Mouse (Mus musculus): ENCODE data around the gene Hdac9. TPM values are rescaled to one million over a fixed set of nuclear protein-coding genes. Genes with fewer than 3 reads are reported as not detected.
"Not testable (repeated sequence)": the region's sequence is repeated elsewhere in the genome, so short reads cannot be mapped to it uniquely, and the experiment has no call there.

Gene Hdac9
- polyA plus RNA-seq, 1 experiment from 2014 or later, result 10.9 TPM

- no peak overlapping the region for H3K4me3 ChIP-seq (ENCODE audit: low read depth, low read length)
- H3K4me1 ChIP-seq (ENCODE audit: control insufficient read depth, insufficient read depth, low read length), result no peaks in the 10 kb centered on the region
- ATAC-seq (ENCODE audit: insufficient read depth, low FRiP score, low TSS enrichment) (no peak), DNase-seq (ENCODE audit: low spot score) (no peak)
- no peaks in the 10 kb centered on the region for H3K9me3 ChIP-seq (ENCODE audit: control insufficient read depth, low read length)
- 89% methylated on average over 2 of the region's 2 CpGs for WGBS
- H3K27ac ChIP-seq (ENCODE audit: low read depth, low read length), result no peak overlapping the region
- H3K36me3 ChIP-seq (ENCODE audit: control insufficient read depth, insufficient read depth, low read length), result no peaks in the 10 kb centered on the region
- H3K9ac ChIP-seq (ENCODE audit: low read length), result no peak overlapping the region
- H3K4me2 ChIP-seq (ENCODE audit: low read depth), result no peak overlapping the region
- H3K27me3 ChIP-seq (ENCODE audit: control insufficient read depth, insufficient read depth, low read length), result no peaks in the 10 kb centered on the region
Measured at GRCm38 (mm10) chr12:34087292-34087942, 829.5 kb downstream of the Hdac9 start.

GRCm38 (mm10) chr12:34076981-34077380 is 839.9 kb downstream of the Hdac9 start:
- Histone ChIP-seq H3K27ac (ENCODE audit: low read depth, low read length) (no peak overlapping the region), H3K27me3 (ENCODE audit: control insufficient read depth, insufficient read depth, low read length) (no peaks in the 10 kb centered on the region), H3K4me2 (ENCODE audit: low read depth) (no peak overlapping the region), H3K36me3 (ENCODE audit: control insufficient read depth, insufficient read depth, low read length) (no peaks in the 10 kb centered on the region), H3K4me3 (ENCODE audit: low read depth, low read length) (no peak overlapping the region), H3K9ac (ENCODE audit: low read length) (no peak overlapping the region), H3K9me3 (ENCODE audit: control insufficient read depth, low read length) (no peaks in the 10 kb centered on the region), H3K4me1 (ENCODE audit: control insufficient read depth, insufficient read depth, low read length) (no peaks in the 10 kb centered on the region)
- 91% methylated on average over 2 of the region's 2 CpGs for WGBS
- DNase-seq (ENCODE audit: low spot score) (no peak), ATAC-seq (ENCODE audit: insufficient read depth, low FRiP score, low TSS enrichment) (no peak)

- H3K9ac ChIP-seq (ENCODE audit: low read length), result no peak overlapping the region
- H3K27me3 ChIP-seq (ENCODE audit: control insufficient read depth, insufficient read depth, low read length), result no peaks in the 10 kb centered on the region
- H3K36me3 ChIP-seq (ENCODE audit: control insufficient read depth, insufficient read depth, low read length), result no peaks in the 10 kb centered on the region
- H3K27ac ChIP-seq (ENCODE audit: low read depth, low read length), result no peak overlapping the region
- no peak overlapping the region for H3K4me2 ChIP-seq (ENCODE audit: low read depth)
- no peaks in the 10 kb centered on the region for H3K9me3 ChIP-seq (ENCODE audit: control insufficient read depth, low read length)
- no peak overlapping the region for H3K4me3 ChIP-seq (ENCODE audit: low read depth, low read length)
- DNase-seq (ENCODE audit: low spot score) (no peak), ATAC-seq (ENCODE audit: insufficient read depth, low FRiP score, low TSS enrichment) (no peak)
- 84% methylated on average over 9 of the region's 9 CpGs for WGBS
- no peaks in the 10 kb centered on the region for H3K4me1 ChIP-seq (ENCODE audit: control insufficient read depth, insufficient read depth, low read length)
Measured at GRCm38 (mm10) chr12:34075805-34076509, 840.9 kb downstream of the Hdac9 start.

- H3K4me3 ChIP-seq (ENCODE audit: low read depth, low read length), result no peak overlapping the region
- H3K4me2 ChIP-seq (ENCODE audit: low read depth), result no peak overlapping the region
- DNase-seq (ENCODE audit: low spot score) (no peak), ATAC-seq (ENCODE audit: insufficient read depth, low FRiP score, low TSS enrichment) (no peak)
- no peak overlapping the region for H3K9ac ChIP-seq (ENCODE audit: low read length)
- H3K9me3 ChIP-seq (ENCODE audit: control insufficient read depth, low read length), result no peaks in the 10 kb centered on the region
- no peak overlapping the region for H3K27ac ChIP-seq (ENCODE audit: low read depth, low read length)
- H3K36me3 ChIP-seq (ENCODE audit: control insufficient read depth, insufficient read depth, low read length), result no peaks in the 10 kb centered on the region
- WGBS, result 91% methylated on average over 5 of the region's 5 CpGs
- H3K27me3 ChIP-seq (ENCODE audit: control insufficient read depth, insufficient read depth, low read length), result no peaks in the 10 kb centered on the region
- no peaks in the 10 kb centered on the region for H3K4me1 ChIP-seq (ENCODE audit: control insufficient read depth, insufficient read depth, low read length)
Measured at GRCm38 (mm10) chr12:34052508-34052907, 864.4 kb downstream of the Hdac9 start.

DNA sequence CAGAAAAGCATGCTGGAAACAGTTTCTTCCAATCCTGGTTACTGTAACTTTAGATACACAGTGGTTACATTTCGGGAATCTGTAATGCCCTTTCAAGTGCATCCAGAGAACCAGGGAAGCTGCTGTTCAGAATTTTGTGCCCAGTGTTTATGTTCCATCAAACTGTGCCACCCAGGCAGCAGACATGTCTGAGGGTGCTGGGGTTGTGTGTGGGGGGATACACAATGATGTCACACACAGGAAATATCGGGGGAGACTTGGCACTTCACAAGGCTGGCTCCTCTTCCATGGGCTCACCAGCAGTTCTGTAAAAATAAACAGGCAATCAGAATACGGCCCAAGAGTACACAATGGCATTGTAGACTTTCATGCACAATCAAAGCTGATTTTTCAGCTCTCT is 864.9 kb downstream of the Hdac9 start:
- H3K36me3 ChIP-seq (ENCODE audit: control insufficient read depth, insufficient read depth, low read length), result no peaks in the 10 kb centered on the region
- H3K4me1 ChIP-seq (ENCODE audit: control insufficient read depth, insufficient read depth, low read length), result no peaks in the 10 kb centered on the region
- H3K27me3 ChIP-seq (ENCODE audit: control insufficient read depth, insufficient read depth, low read length), result no peaks in the 10 kb centered on the region
- no peaks in the 10 kb centered on the region for H3K9me3 ChIP-seq (ENCODE audit: control insufficient read depth, low read length)
- H3K9ac ChIP-seq (ENCODE audit: low read length), result no peak overlapping the region
- WGBS, result 78% methylated on average over 3 of the region's 3 CpGs
- no peak overlapping the region for H3K4me3 ChIP-seq (ENCODE audit: low read depth, low read length)
- DNase-seq (ENCODE audit: low spot score) (peak; percentile 10), ATAC-seq (ENCODE audit: insufficient read depth, low FRiP score, low TSS enrichment) (no peak)
- no peak overlapping the region for H3K4me2 ChIP-seq (ENCODE audit: low read depth)
- no peak overlapping the region for H3K27ac ChIP-seq (ENCODE audit: low read depth, low read length)

GRCm38 (mm10) chr12:34051112-34051511 is 865.8 kb downstream of the Hdac9 start:
- no peaks in the 10 kb centered on the region for H3K27me3 ChIP-seq (ENCODE audit: control insufficient read depth, insufficient read depth, low read length)
- no peaks in the 10 kb centered on the region for H3K4me1 ChIP-seq (ENCODE audit: control insufficient read depth, insufficient read depth, low read length)
- no peaks in the 10 kb centered on the region for H3K9me3 ChIP-seq (ENCODE audit: control insufficient read depth, low read length)
- no peak overlapping the region for H3K4me3 ChIP-seq (ENCODE audit: low read depth, low read length)
- no peak overlapping the region for H3K9ac ChIP-seq (ENCODE audit: low read length)
- DNase-seq (ENCODE audit: low spot score) (peak; percentile 17), ATAC-seq (ENCODE audit: insufficient read depth, low FRiP score, low TSS enrichment) (no peak)
- H3K36me3 ChIP-seq (ENCODE audit: control insufficient read depth, insufficient read depth, low read length), result no peaks in the 10 kb centered on the region
- H3K4me2 ChIP-seq (ENCODE audit: low read depth), result no peak overlapping the region
- H3K27ac ChIP-seq (ENCODE audit: low read depth, low read length), result no peak overlapping the region
- 58% methylated on average over 7 of the region's 7 CpGs for WGBS

DNA sequence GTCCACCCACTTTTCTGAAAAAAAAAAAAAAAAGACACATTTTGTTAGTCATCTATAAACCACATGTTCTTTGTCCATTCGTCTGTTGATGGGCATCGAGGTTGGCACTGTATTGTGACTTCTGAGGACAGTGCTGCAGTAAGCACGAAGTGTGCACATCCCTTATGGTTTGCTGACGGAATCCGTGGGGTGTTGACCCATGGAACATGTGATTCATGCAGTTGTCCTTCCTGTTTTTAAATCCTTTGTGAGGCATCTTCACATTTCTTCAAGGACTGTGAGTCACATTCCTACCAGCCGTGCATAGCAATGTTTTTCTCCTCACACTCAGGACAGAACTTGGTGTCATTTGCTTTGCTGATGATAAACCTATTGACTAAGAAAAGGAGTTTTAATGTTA is 875.9 kb downstream of the Hdac9 start:
- 84% methylated on average over 6 of the region's 6 CpGs for WGBS
- ATAC-seq (ENCODE audit: insufficient read depth, low FRiP score, low TSS enrichment) (no peak), DNase-seq (ENCODE audit: low spot score) (no peak)
- Histone ChIP-seq H3K36me3 (ENCODE audit: control insufficient read depth, insufficient read depth, low read length) (no peaks in the 10 kb centered on the region), H3K27me3 (ENCODE audit: control insufficient read depth, insufficient read depth, low read length) (no peaks in the 10 kb centered on the region), H3K4me1 (ENCODE audit: control insufficient read depth, insufficient read depth, low read length) (no peaks in the 10 kb centered on the region), H3K9ac (ENCODE audit: low read length) (no peak overlapping the region), H3K4me2 (ENCODE audit: low read depth) (no peak overlapping the region), H3K27ac (ENCODE audit: low read depth, low read length) (no peak overlapping the region), H3K9me3 (ENCODE audit: control insufficient read depth, low read length) (no peaks in the 10 kb centered on the region), H3K4me3 (ENCODE audit: low read depth, low read length) (no peak overlapping the region)

GRCm38 (mm10) chr12:34040061-34040460 is 876.8 kb downstream of the Hdac9 start:
- Histone ChIP-seq H3K27me3 (ENCODE audit: control insufficient read depth, insufficient read depth, low read length) (no peaks in the 10 kb centered on the region), H3K27ac (ENCODE audit: low read depth, low read length) (no peak overlapping the region), H3K4me2 (ENCODE audit: low read depth) (no peak overlapping the region), H3K9me3 (ENCODE audit: control insufficient read depth, low read length) (no peaks in the 10 kb centered on the region), H3K9ac (ENCODE audit: low read length) (no peak overlapping the region), H3K4me3 (ENCODE audit: low read depth, low read length) (no peak overlapping the region), H3K4me1 (ENCODE audit: control insufficient read depth, insufficient read depth, low read length) (no peaks in the 10 kb centered on the region), H3K36me3 (ENCODE audit: control insufficient read depth, insufficient read depth, low read length) (no peaks in the 10 kb centered on the region)
- WGBS, result 79% methylated on average over 7 of the region's 7 CpGs
- DNase-seq (ENCODE audit: low spot score) (no peak), ATAC-seq (ENCODE audit: insufficient read depth, low FRiP score, low TSS enrichment) (no peak)

DNA sequence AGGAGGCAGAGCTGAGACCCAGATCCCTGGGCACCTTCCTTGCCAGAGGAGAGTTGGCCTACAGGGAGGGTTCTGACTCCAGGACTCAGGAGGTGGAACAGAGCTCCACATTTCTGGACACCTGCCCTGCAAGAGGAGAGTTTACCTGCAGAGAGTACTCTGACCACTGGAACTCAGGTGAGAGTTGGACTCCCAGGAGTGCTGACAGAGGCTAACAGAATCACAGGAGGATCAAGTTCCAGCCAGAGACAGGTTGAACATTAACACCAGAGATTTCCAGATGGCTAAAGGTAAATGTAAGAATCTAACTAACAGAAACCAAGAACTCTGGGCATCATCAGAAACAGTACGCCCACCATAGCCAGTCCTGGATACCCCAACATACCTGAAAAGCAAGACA is 907.1 kb downstream of the Hdac9 start:
- 93% methylated on average over 1 of the region's 1 CpGs for WGBS
- H3K36me3 ChIP-seq (ENCODE audit: control insufficient read depth, insufficient read depth, low read length); H3K4me2 ChIP-seq (ENCODE audit: low read depth); H3K9ac ChIP-seq (ENCODE audit: low read length); H3K4me3 ChIP-seq (ENCODE audit: low read depth, low read length); H3K9me3 ChIP-seq (ENCODE audit: control insufficient read depth, low read length); H3K27me3 ChIP-seq (ENCODE audit: control insufficient read depth, insufficient read depth, low read length); DNase-seq (ENCODE audit: low spot score); H3K4me1 ChIP-seq (ENCODE audit: control insufficient read depth, insufficient read depth, low read length); H3K27ac ChIP-seq (ENCODE audit: low read depth, low read length); ATAC-seq (ENCODE audit: insufficient read depth, low FRiP score, low TSS enrichment): not testable (repeated sequence)

Measured in neural tube, embryonic 11.5 days (tissue).